Mouse (Mus musculus) liver, postnatal 0 days (tissue): ENCODE results near the gene Pde6g.

Experiments
- CTCF ChIP-seq: sonication (generic); IDR thresholded peaks from 2 replicates; pipeline ENCODE4 v1.5.1; 2016; ENCODE audit warnings: antibody characterized with exemption, low read depth
- EP300 ChIP-seq: IDR thresholded peaks from 2 replicates; pipeline ENCODE4 v1.6.1; 2016; ENCODE audit warnings: antibody characterized with exemption, low read depth, mild to moderate bottlenecking

- no peak for TF ChIP-seq CTCF
- peak; percentile 30; the same call in 1 of the 2 replicates for TF ChIP-seq EP300
Observed at GRCm38 (mm10) chr11:120455413-120455812, 2.1 kb upstream of the Pde6g start.
